Mouse (Mus musculus): ENCODE measurements around the gene Fbxw4. TPM values are rescaled to one million over a fixed set of nuclear protein-coding genes. Genes with fewer than 3 reads are reported as not detected.

Gene Fbxw4
- total RNA-seq, 2 experiments from 2014 or later, result 34.2 to 36.9 TPM

GRCm38 (mm10) chr19:45544152-45544924 is 115.8 kb downstream of the Fbxw4 start:
- no peak for DNase-seq (ENCODE audit: extremely low spot score in 1 of 2, low spot score in 1 of 2)

GRCm38 (mm10) chr19:45542061-45542460 is 118.1 kb downstream of the Fbxw4 start:
- no peak for DNase-seq (ENCODE audit: extremely low spot score in 1 of 2, low spot score in 1 of 2)

GRCm38 (mm10) chr19:45541409-45542041 is 118.6 kb downstream of the Fbxw4 start:
- DNase-seq (ENCODE audit: extremely low spot score in 1 of 2, low spot score in 1 of 2), result peak; percentile 36 to 58

- no peak for DNase-seq (ENCODE audit: extremely low spot score in 1 of 2, low spot score in 1 of 2)
Observed at GRCm38 (mm10) chr19:45540657-45541408, 119.3 kb downstream of the Fbxw4 start.

GRCm38 (mm10) chr19:45537505-45537904 is 122.6 kb downstream of the Fbxw4 start:
- peak in 1 of 2 experiments; percentile 47 for DNase-seq (ENCODE audit: extremely low spot score in 1 of 2, low spot score in 1 of 2)

GRCm38 (mm10) chr19:45535929-45536328 is 124.2 kb downstream of the Fbxw4 start:
- DNase-seq (ENCODE audit: extremely low spot score in 1 of 2, low spot score in 1 of 2), result no peak

- DNase-seq (ENCODE audit: extremely low spot score in 1 of 2, low spot score in 1 of 2), result no peak
Observed at GRCm38 (mm10) chr19:45535214-45535735, 124.8 kb downstream of the Fbxw4 start.

- DNase-seq (ENCODE audit: extremely low spot score in 1 of 2, low spot score in 1 of 2), result no peak
Observed at GRCm38 (mm10) chr19:45533617-45534016, 126.5 kb downstream of the Fbxw4 start.

- no peak for DNase-seq (ENCODE audit: extremely low spot score in 1 of 2, low spot score in 1 of 2)
Observed at GRCm38 (mm10) chr19:45531554-45531953, 128.6 kb downstream of the Fbxw4 start.

- DNase-seq (ENCODE audit: extremely low spot score in 1 of 2, low spot score in 1 of 2), result no peak
Observed at GRCm38 (mm10) chr19:45530200-45530995, 129.7 kb downstream of the Fbxw4 start.

- no peak for DNase-seq (ENCODE audit: extremely low spot score in 1 of 2, low spot score in 1 of 2)
Observed at GRCm38 (mm10) chr19:45529294-45529693, 130.8 kb downstream of the Fbxw4 start.

Other genes with a start within 250 kb of the Fbxw4 start
- gene Poll, start 99.8 kb downstream of the Fbxw4 start, total RNA-seq (2021), result 1 to 10 TPM; 8.3 to 9.4 TPM
- 10 to 100 TPM; 58.9 to 62.1 TPM for gene Gm17018, start 99.7 kb downstream of the Fbxw4 start, total RNA-seq (2021)
- gene Fgf8, start 82.6 kb upstream of the Fbxw4 start, total RNA-seq (2021), result not detected
- 10 to 100 TPM; 10.4 to 10.9 TPM for gene Npm3, start 89.3 kb upstream of the Fbxw4 start, total RNA-seq (2021)
- gene Mgea5, start 123.5 kb upstream of the Fbxw4 start, total RNA-seq (2021), result 100 to 1,000 TPM; 147 to 148 TPM
- gene Kcnip2, start 155.7 kb upstream of the Fbxw4 start, total RNA-seq (2021), result 100 to 1,000 TPM; 229 to 230 TPM

Data from layer of hippocampus, postnatal 25 days (tissue).